Mouse (Mus musculus) limb, embryonic 15.5 days (tissue): ENCODE measurements around the gene Notum. TPM values are rescaled to one million over a fixed set of nuclear protein-coding genes. Genes with fewer than 3 reads are reported as not detected.

Source experiments
- ATAC-seq: fragments of 200-750 bp; cut with Nextera tagmentation; 2 replicates; pipeline ENCODE4 v1.8.0; 2017; ENCODE audit warnings: low read depth, moderate TSS enrichment; ENCODE audit not compliant: insufficient number of reproducible peaks, low FRiP score, low TSS enrichment
- H3K27ac ChIP-seq: fragments of 300-500 bp; sonication (generic); 2 replicates; pipeline ENCODE4 v1.5.1; 2015; ENCODE audit warnings: moderate library complexity, mild to moderate bottlenecking, inconsistent platforms
- H3K27me3 ChIP-seq: fragments of 300-500 bp; sonication (generic); 2 replicates; pipeline ENCODE4 v1.6.1; 2015; ENCODE audit warnings: inconsistent platforms
- H3K36me3 ChIP-seq: fragments of 300-500 bp; sonication (generic); 2 replicates; pipeline ENCODE4 v1.6.1; 2015; ENCODE audit warnings: inconsistent platforms
- H3K4me1 ChIP-seq: fragments of 300-500 bp; sonication (generic); 2 replicates; pipeline ENCODE4 v1.6.1; 2015; ENCODE audit warnings: inconsistent platforms
- H3K4me2 ChIP-seq: fragments of 300-500 bp; sonication (generic); 2 replicates; pipeline ENCODE4 v1.6.1; 2015; ENCODE audit warnings: mild to moderate bottlenecking, inconsistent platforms
- H3K4me3 ChIP-seq: fragments of 300-500 bp; sonication (generic); 2 replicates; pipeline ENCODE4 v1.5.1; 2015; ENCODE audit warnings: mild to moderate bottlenecking, inconsistent platforms
- H3K9ac ChIP-seq: fragments of 300-500 bp; sonication (generic); 2 replicates; pipeline ENCODE4 v1.6.1; 2015; ENCODE audit warnings: inconsistent platforms
- H3K9me3 ChIP-seq: fragments of 300-500 bp; sonication (generic); 2 replicates; pipeline ENCODE4 v1.6.1; 2016; ENCODE audit warnings: inconsistent platforms
- WGBS: fragments of 180-500 bp; shearing (Covaris S2); methylation state at CpG from one replicate; pipeline ENCODE4 v1.1.7; 2015; 5-methylcytosine and 5-hydroxymethylcytosine counted together
- polyA plus RNA-seq: library from polyadenylated mRNA; unstranded; fragments of >200 nt; fragmentation: Nextera tagmentation; extraction: Ambion mirVana; gene quantifications from 2 replicates; pipeline ENCODE4 v1.2.1, GENCODE M21; 2015

Gene Notum
- polyA plus RNA-seq, 1 experiment from 2014 or later: 5.4 TPM

DNA sequence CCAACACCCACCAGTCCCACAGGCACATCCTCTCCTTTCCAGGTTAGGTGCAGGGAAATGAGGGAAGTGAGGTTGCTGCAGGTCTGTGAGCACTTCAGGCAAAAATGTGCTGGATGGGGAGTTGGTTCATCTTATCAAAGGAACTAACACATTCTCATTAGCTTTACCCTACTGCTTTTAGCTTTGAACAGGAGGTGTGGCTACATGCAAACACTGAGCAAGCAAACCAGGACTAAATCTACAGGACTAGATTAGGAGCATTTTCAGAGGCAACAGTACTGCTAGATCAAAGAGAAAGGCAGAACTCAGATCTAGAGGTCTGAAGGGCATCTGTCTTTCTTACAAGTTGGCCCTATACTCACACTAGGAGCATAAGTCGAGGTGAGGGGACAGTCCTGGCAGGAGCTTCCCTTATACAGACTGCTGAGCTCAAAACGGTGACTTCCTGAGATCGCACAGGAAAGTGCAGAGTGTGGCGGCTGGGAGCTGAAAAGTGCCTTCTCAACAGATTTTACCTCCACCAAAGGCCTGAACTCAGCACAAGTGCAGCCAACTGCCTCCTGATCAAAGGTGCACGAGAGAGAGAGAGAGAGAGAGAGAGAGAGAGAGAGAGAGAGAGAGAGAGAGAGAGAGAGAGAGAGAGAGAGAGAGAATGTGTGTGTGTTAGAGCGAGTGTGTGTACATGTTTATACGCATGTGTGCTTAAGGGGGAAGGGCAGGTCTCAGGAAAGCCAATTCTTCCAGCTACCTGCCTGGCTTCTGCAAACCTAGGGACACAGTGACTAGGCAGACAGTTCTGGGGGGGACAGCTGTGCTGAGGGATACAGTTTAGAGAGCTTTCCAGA is 29.9 kb downstream of the Notum start:
- Histone ChIP-seq H3K27me3 (no peaks in the 10 kb centered on the region), H3K4me3 (0 out of 2 replicates have a peak overlapping the region, but pooled peaks have one; percentile 99), H3K9me3 (no peaks in the 10 kb centered on the region), H3K9ac (no peak overlapping the region), H3K27ac (0 out of 2 replicates have a peak overlapping the region, but pooled peaks have one; percentile 64), H3K4me2 (peak overlapping the region; percentile 80), H3K36me3 (peaks cover 27% of the 10 kb centered on the region), H3K4me1 (peaks cover 38% of the 10 kb centered on the region)
- 34% methylated on average over 7 of the region's 7 CpGs for WGBS
- ATAC-seq: no peak

DNA sequence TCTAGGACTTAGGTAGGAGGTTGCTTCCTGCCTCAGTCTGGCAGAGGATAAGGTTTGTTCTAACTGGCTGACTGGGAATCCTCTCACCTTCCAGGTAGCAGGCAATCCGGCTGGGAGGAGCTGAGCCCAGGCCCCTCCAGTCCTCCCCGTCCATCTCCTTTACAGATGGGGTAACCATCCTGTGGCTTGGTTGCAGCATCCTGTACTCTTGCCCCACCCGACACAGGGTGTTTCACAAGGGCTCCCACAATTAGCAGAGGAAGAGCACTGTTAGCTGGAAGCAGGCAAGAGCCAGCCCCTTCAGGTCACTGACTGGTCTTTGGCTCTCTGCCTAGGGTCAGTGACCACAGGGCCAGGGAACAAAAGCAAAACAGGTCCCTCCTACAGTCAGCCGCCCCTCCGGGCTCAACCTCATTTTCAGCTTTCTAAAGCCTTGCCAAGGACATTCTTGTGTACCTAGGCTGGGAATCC is 30.5 kb downstream of the Notum start:
- Histone ChIP-seq H3K4me2 (no peak overlapping the region), H3K4me1 (peaks cover 40% of the 10 kb centered on the region), H3K27me3 (no peaks in the 10 kb centered on the region), H3K4me3 (peak overlapping the region; percentile 8; the same call in 1 of the 2 replicates), H3K9ac (no peak overlapping the region), H3K36me3 (peaks cover 27% of the 10 kb centered on the region), H3K9me3 (no peaks in the 10 kb centered on the region), H3K27ac (peak overlapping the region; percentile 64)
- 63% methylated on average over 5 of the region's 5 CpGs for WGBS
- ATAC-seq: no peak

DNA sequence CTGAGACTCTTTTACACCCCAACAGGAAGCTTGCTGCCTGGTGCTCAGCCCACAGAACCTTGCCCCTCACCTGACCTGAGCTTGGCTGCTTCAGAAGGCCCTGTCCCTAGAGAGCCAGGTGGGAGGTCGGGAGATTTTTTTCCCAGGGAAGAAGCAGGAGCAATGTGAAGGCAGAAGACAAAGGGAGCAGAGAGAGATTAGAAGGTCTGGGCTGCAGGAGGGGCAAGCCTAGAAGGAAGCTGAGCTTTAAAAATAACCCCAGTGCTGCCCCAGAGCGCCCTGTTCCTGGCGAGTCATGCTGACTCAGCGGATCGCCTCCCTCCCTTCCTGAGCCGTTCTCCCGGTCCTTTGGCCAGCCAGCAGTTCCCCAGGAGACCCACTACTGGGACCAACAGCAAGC is 31.1 kb downstream of the Notum start:
- 0 out of 2 replicates have a peak overlapping the region, but pooled peaks have one; percentile 14 for H3K9ac ChIP-seq
- H3K36me3 ChIP-seq: peaks cover 27% of the 10 kb centered on the region
- peaks cover 44% of the 10 kb centered on the region for H3K4me1 ChIP-seq
- peak overlapping the region; percentile 64 for H3K27ac ChIP-seq
- no peaks in the 10 kb centered on the region for H3K27me3 ChIP-seq
- no peaks in the 10 kb centered on the region for H3K9me3 ChIP-seq
- H3K4me3 ChIP-seq: peak overlapping the region; percentile 8; the same call in 1 of the 2 replicates
- ATAC-seq: no peak
- 0 out of 2 replicates have a peak overlapping the region, but pooled peaks have one; percentile 7 for H3K4me2 ChIP-seq
- WGBS: 43% methylated on average over 7 of the region's 7 CpGs

DNA sequence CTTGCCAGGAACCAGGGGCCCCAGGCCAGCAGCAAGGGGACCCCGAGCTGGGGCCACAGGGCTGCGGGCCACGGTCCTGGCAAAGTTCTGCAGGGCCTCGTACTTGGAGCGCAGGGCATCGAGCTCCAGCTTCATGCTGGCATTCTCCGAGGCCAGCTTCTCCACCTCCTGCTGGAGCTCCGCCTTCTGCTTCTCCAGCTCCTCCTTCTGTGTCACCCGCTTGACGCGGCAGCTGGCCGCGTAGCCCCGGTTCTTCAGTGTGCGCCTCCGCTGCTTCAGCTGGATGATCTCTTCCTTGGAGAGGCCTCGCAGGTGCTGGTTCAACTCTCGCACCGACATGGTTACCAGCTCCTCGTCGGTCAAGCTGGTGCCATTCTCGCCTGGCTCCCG is 31.6 kb downstream of the Notum start:
- ATAC-seq: no peak
- no peak overlapping the region for H3K4me3 ChIP-seq

DNA sequence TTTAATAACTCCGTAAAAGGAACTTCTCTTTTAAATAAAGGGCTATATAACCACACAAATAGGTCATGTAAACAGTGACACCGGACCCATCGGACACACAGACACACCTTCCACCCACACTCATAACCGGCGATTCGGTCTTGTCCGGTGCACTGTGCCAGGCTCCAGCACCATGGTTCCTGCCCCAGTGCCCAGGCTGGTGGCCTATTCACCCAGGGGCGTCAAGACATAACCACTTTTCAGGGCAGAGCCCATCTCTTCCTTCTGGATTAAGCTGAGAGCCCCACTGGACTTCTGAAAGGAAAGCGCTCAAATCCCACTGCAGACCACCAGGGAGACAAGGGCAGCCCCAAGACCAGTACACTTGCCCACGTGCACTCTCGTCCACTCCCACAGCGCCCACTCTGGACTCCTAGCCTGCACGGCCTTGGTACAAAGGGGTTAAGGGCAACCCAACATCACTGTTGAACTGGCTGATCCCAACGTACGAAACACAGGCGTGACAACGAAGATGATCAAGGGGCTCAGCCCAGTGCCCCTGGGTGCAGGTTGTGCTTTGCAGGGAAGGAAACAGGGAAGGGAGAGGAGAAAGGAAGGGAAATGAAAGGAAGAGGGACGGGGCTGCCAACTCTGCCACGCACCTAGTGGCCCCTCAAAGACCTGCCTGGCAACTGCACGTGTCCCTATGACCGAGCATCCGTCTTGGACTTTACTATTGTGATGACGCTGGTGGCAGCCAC is 32.2 kb downstream of the Notum start:
- Histone ChIP-seq H3K9ac (no peak overlapping the region), H3K4me2 (no peak overlapping the region), H3K4me3 (no peak overlapping the region), H3K9me3 (no peaks in the 10 kb centered on the region), H3K36me3 (peaks cover 27% of the 10 kb centered on the region), H3K27me3 (no peaks in the 10 kb centered on the region), H3K4me1 (peaks cover 45% of the 10 kb centered on the region), H3K27ac (no peak overlapping the region)
- WGBS: 92% methylated on average over 23 of the region's 23 CpGs
- no peak for ATAC-seq

More for the DNA sequence above, 31.6 kb downstream of the Notum start:
- Histone ChIP-seq H3K4me1 (peaks cover 44% of the 10 kb centered on the region), H3K4me2 (no peak overlapping the region), H3K27ac (peak overlapping the region; percentile 64), H3K9me3 (no peaks in the 10 kb centered on the region), H3K27me3 (no peaks in the 10 kb centered on the region), H3K9ac (no peak overlapping the region), H3K36me3 (peaks cover 27% of the 10 kb centered on the region)
- WGBS: 84% methylated on average over 23 of the region's 23 CpGs

DNA sequence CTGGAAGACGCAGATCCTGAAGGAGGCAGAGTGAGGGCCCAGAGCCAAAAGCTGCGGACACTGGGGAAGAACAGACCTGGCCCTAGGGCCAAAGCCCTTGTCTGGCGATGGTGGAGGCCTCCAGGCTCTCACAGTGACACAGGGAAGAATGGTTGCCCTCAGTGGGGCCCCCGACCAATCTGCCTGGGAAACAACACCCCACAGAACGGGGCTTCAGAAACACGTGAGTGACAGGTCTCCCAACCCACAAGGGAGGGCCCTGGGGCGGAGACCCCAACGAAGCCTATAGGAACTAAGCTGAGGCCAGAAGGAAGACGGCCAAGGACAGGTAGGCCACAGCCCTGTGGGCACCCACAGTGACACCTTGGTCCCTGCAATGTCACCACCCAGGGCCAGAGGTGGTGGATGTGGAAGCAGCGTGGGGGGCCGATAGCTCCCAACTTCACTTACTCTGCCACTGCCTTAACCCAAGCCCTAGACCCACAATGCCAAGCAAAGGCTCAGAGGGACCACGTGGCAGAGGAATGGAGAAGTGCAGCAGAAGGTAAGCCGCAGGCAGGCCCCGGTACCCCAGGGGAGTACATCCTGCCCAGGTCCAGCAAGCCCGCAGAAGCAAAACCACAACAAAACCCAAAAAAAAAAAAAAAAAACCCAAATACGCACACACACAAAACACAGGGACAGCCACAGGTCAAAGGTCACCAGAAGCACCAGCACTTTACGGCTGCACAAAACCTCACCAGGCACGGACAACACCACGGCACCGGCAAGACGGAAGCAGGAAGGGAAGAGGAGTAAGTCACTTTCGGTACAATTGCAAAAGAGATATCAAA is 33.3 kb downstream of the Notum start:
- WGBS: 83% methylated on average over 22 of the region's 22 CpGs
- ATAC-seq: no peak
- Histone ChIP-seq H3K9me3 (no peaks in the 10 kb centered on the region), H3K27me3 (no peaks in the 10 kb centered on the region), H3K9ac (no peak overlapping the region), H3K4me2 (no peak overlapping the region), H3K36me3 (peaks cover 33% of the 10 kb centered on the region), H3K4me1 (peaks cover 45% of the 10 kb centered on the region), H3K4me3 (no peak overlapping the region), H3K27ac (no peak overlapping the region)

DNA sequence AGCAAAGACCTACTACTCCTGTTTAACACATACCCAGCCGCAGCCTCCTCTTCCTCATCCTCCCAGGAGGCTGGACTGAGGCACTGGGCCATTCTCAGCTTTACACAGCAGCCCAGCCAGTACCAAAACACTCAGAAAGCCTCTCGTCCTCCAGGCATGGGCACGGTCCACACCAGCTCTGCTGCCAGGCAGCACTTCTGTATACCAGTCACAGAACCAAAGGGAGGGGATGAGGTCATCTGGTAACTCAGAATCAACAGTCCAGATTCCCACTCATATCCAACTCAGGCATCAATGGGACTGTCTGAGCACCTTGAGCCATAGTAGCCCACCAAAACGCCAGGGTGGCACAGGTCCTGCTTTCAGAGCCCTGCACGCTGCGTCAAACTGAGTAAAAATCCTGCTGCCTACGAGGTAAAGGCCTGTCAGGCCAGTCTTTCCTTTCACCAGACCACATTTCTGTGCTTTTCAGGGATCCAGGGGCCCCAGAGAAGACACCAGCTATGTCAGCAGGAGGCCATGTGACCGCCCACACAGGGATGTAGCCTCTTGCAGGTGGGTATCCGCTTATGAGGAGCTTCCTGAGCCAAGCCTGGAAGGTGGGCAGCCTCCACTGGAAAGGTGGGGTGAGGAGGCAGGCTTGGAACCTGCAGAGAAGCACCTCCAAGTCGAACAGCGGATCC is 34.0 kb downstream of the Notum start:
- no peak overlapping the region for H3K4me2 ChIP-seq
- H3K9ac ChIP-seq: no peak overlapping the region
- peaks cover 38% of the 10 kb centered on the region for H3K4me1 ChIP-seq
- no peaks in the 10 kb centered on the region for H3K9me3 ChIP-seq
- no peak overlapping the region for H3K4me3 ChIP-seq
- H3K27ac ChIP-seq: no peak overlapping the region
- H3K27me3 ChIP-seq: no peaks in the 10 kb centered on the region
- no peak for ATAC-seq
- H3K36me3 ChIP-seq: peaks cover 40% of the 10 kb centered on the region
- 87% methylated on average over 11 of the region's 11 CpGs for WGBS

DNA sequence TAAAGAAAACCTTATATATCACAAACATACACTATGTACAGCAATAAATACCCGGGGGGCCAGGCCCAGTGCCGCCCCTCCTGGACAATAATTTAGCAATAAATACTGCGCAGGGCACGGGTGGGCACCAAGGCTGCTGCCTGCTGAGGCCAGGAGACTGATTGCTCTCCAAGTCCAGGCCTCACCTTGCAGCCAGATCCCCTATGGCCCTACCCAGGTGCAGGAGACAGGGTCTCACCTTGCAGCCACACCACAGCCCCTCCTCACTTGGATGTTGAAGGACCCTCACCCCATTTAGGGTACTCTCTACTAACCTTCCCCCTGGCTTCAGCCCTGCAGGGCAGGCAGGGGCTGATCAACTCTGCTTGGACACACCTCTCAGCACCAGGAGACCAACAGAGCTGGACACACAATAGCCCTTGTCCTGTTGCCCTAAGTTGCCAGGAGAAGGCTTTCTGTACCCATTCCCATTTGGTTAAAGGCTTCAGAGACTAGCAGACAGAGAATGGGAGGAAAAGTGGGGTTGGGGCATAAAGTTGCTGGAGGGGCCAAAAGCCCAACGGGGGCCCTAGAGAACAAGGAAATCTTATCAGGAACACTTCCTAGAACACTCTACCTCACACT is 35.7 kb downstream of the Notum start, which contains the start of gene Sirt7:
TSS of gene Sirt7 (minus strand) at position 89 of the 624 bp plus-strand sequence.
- Histone ChIP-seq H3K27me3 (no peaks in the 10 kb centered on the region), H3K27ac (peak within 1 kb of the TSS; percentile 78), H3K9me3 (no peaks in the 10 kb centered on the region), H3K9ac (peak within 1 kb of the TSS; percentile 65), H3K4me2 (peak within 1 kb of the TSS; percentile 98), H3K36me3 (peaks cover 55% of the 10 kb centered on the region), H3K4me3 (peak within 1 kb of the TSS; percentile 92), H3K4me1 (peaks cover 23% of the 10 kb centered on the region)
- WGBS: 13% methylated on average over 5 of the region's 5 CpGs
- peak; percentile 35; the same call in 1 of the 2 replicates for ATAC-seq

DNA sequence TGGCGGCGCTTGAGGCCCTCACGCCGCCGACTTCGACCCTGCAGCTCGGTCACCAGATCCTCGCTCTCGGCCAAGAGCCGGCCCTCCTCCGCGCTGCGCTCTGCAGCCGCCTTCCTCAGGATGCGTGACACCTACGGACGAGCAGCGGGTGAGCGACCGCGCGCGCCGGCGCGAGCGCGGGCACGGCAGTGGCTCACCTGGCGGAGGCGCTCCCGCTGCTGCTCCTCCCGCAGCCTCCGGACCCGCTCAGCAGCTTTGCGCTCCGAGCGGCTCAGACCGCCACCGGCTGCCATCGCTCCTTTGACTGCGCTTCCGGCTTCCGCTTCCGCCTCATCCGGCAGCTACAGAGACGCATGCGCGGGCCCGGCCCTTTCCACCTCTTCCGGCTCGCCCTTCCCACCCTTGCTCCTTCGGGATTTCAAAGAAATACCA is 36.3 kb downstream of the Notum start:
- peaks cover 17% of the 10 kb centered on the region for H3K4me1 ChIP-seq
- WGBS: 0% methylated on average over 52 of the region's 53 CpGs
- H3K27me3 ChIP-seq: no peaks in the 10 kb centered on the region
- H3K4me3 ChIP-seq: peak overlapping the region; percentile 92
- peaks cover 61% of the 10 kb centered on the region for H3K36me3 ChIP-seq
- peak overlapping the region; percentile 78 for H3K27ac ChIP-seq
- peak; percentile 23; the same call in 1 of the 2 replicates for ATAC-seq
- H3K4me2 ChIP-seq: peak overlapping the region; percentile 98
- H3K9me3 ChIP-seq: no peaks in the 10 kb centered on the region
- H3K9ac ChIP-seq: peak overlapping the region; percentile 65

DNA sequence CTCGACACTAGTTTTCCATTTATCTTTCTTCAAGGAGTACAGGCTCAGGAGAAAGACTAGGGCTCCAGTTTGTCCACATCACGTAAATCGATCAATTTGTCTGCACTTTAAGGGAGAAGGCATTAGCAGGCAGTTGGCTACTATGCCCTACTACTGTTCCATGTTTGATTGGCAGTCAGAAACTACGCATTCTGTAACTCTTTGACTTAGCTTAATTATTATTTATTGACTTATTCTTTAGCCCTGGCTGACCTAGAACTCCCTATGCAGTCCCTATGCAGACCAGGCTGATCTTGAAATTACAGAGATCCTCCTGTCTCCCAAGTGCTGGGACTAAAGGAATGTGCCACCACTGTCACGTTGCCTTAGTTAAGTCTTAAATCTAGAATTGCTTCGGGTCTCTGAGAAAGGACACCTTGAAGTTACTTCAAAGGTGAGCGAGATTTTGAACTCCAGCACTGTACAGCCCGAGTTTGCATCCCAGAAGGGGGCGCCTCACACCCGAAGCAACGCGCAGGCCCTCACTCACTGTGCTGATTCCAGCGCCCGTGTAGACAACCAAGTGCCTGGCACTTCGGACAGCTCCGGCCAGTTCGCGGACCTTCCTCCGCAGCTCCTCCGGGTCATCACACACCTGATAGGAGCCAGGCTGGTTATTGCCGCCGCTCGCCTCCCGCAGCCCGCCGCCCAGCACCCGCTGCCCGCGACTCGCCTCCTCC is 36.9 kb downstream of the Notum start:
- Histone ChIP-seq H3K27me3 (no peaks in the 10 kb centered on the region), H3K9me3 (no peaks in the 10 kb centered on the region), H3K4me3 (peak overlapping the region; percentile 92), H3K9ac (peak overlapping the region; percentile 65), H3K36me3 (peaks cover 58% of the 10 kb centered on the region), H3K4me2 (peak overlapping the region; percentile 98), H3K4me1 (peaks cover 13% of the 10 kb centered on the region), H3K27ac (peak overlapping the region; percentile 78)
- 12% methylated on average over 30 of the region's 30 CpGs for WGBS
- no peak for ATAC-seq
